Mouse (Mus musculus): Measurements from ENCODE around the gene Pofut2. TPM values are rescaled to one million over a fixed set of nuclear protein-coding genes. Genes with fewer than 3 reads are reported as not detected.

Gene Pofut2
- polyA plus RNA-seq, 1 experiment: 89.9 TPM

DNA sequence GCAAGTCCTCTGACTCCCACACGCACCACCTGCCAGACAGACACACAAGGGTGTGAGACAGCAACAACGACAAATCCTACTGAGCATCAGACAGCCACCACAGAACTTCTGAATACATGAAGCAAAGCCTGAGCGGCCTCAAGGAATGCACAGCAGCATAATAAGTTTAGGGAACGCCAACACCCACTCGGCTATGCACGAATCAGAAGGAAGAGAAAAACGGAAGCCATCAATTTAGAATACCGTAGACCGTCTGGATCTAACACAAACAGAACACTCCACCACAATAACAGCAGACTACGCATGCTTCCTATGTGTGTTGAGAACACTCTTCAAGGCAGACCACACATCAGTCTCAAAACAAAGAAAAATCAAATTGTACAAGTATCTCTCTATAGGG, 50.0 kb downstream of the Pofut2 start:
- no peak overlapping the region for H3ac ChIP-seq (ENCODE audit: control insufficient read depth, insufficient read length)
- TF ChIP-seq POLR2AphosphoS2 (IDR thresholded peaks at IDR 0.05; ENCODE audit: insufficient read length, low read depth) (no peak), MYOD1 (IDR thresholded peaks at IDR 0.05; ENCODE audit: control insufficient read depth in 1 of 3, insufficient read length in 2 of 3, low read depth in 2 of 3) (no peak), CEBPB (IDR thresholded peaks at IDR 0.05; ENCODE audit: insufficient read depth, poor library complexity, severe bottlenecking) (no peak), E2F4 (IDR thresholded peaks at IDR 0.05; ENCODE audit: insufficient read depth) (no peak), POLR2A (IDR thresholded peaks at IDR 0.05; ENCODE audit: insufficient read length, low read depth) (no peak), MAX (IDR thresholded peaks at IDR 0.05; ENCODE audit: low read depth) (no peak), TCF12 (IDR thresholded peaks at IDR 0.05; ENCODE audit: insufficient read depth, poor library complexity, severe bottlenecking) (no peak), USF1 (IDR thresholded peaks at IDR 0.05; ENCODE audit: low read depth) (no peak)
- no peak overlapping the region for H3K4me3 ChIP-seq
- no peaks in the 10 kb centered on the region for H3K79me2 ChIP-seq (ENCODE audit: control insufficient read depth, insufficient read depth)
- H3K36me3 ChIP-seq (ENCODE audit: control insufficient read depth, insufficient read depth): no peaks in the 10 kb centered on the region
- no peaks in the 10 kb centered on the region for H3K27me3 ChIP-seq (ENCODE audit: control insufficient read depth, insufficient read depth, insufficient read length)
- H3K4me2 ChIP-seq (ENCODE audit: low read depth): no peak overlapping the region

- Histone ChIP-seq H3K79me2 (ENCODE audit: control insufficient read depth, insufficient read depth) (no peaks in the 10 kb centered on the region), H3K4me3 (no peak overlapping the region), H3K4me2 (ENCODE audit: low read depth) (no peak overlapping the region), H3K36me3 (ENCODE audit: control insufficient read depth, insufficient read depth) (no peaks in the 10 kb centered on the region), H3K27me3 (ENCODE audit: control insufficient read depth, insufficient read depth, insufficient read length) (no peaks in the 10 kb centered on the region), H3ac (ENCODE audit: control insufficient read depth, insufficient read length) (no peak overlapping the region)
- TF ChIP-seq MYOG (IDR thresholded peaks at IDR 0.05; ENCODE audit: control insufficient read depth in 1 of 3, insufficient read depth in 1 of 3, insufficient read length in 2 of 3, low read depth in 2 of 3) (no peak), POLR2AphosphoS2 (IDR thresholded peaks at IDR 0.05; ENCODE audit: insufficient read length, low read depth) (no peak), USF1 (IDR thresholded peaks at IDR 0.05; ENCODE audit: low read depth) (no peak), POLR2A (IDR thresholded peaks at IDR 0.05; ENCODE audit: insufficient read length, low read depth) (no peak), TCF3 (IDR thresholded peaks at IDR 0.05; ENCODE audit: insufficient read length, low read depth) (no peak), TCF12 (IDR thresholded peaks at IDR 0.05; ENCODE audit: insufficient read depth, poor library complexity, severe bottlenecking) (no peak)
Observed at GRCm38 (mm10) chr10:77314711-77315266, 55.8 kb downstream of the Pofut2 start.

DNA sequence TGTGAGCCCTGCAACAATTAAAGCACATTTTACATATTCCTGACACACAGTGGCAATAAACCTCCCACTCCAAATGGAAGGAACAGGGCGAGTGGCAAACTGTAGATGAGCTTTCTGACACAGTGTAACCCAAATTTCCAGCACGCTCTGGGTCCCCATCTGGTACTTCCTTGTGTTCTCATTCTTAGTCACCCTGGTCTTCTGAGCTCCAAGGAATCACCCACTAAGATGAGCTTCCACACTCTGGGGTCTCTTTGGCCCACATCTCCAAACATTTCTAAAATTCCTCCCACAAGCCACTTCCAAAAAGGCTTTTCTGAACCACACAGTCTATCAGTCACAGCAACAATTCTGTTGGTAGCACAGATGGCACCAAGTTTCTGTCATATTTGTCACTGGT, 56.7 kb downstream of the Pofut2 start:
- no peak for TF ChIP-seq MAX (IDR thresholded peaks at IDR 0.05; ENCODE audit: low read depth)
- TF ChIP-seq POLR2AphosphoS2 (IDR thresholded peaks at IDR 0.05; ENCODE audit: insufficient read length, low read depth): no peak
- no peak for TF ChIP-seq E2F4 (IDR thresholded peaks at IDR 0.05; ENCODE audit: insufficient read depth)
- no peak for TF ChIP-seq MYOG (IDR thresholded peaks at IDR 0.05; ENCODE audit: control insufficient read depth in 1 of 3, insufficient read depth in 1 of 3, insufficient read length in 2 of 3, low read depth in 2 of 3)
- no peak for TF ChIP-seq MYOD1 (IDR thresholded peaks at IDR 0.05; ENCODE audit: control insufficient read depth in 1 of 3, insufficient read length in 2 of 3, low read depth in 2 of 3)
- TF ChIP-seq REST (IDR thresholded peaks at IDR 0.05; ENCODE audit: insufficient read depth, insufficient read length): no peak
- TF ChIP-seq CEBPB (IDR thresholded peaks at IDR 0.05; ENCODE audit: insufficient read depth, poor library complexity, severe bottlenecking): no peak
- TF ChIP-seq POLR2A (IDR thresholded peaks at IDR 0.05; ENCODE audit: insufficient read length, low read depth): no peak
- TF ChIP-seq TCF3 (IDR thresholded peaks at IDR 0.05; ENCODE audit: insufficient read length, low read depth): no peak
- TF ChIP-seq USF1 (IDR thresholded peaks at IDR 0.05; ENCODE audit: low read depth): no peak
- no peak for TF ChIP-seq SRF (IDR thresholded peaks at IDR 0.05; ENCODE audit: control insufficient read depth, insufficient read length, low read depth)
- Histone ChIP-seq H3ac (ENCODE audit: control insufficient read depth, insufficient read length) (no peak overlapping the region), H3K36me3 (ENCODE audit: control insufficient read depth, insufficient read depth) (no peaks in the 10 kb centered on the region), H3K79me2 (ENCODE audit: control insufficient read depth, insufficient read depth) (no peaks in the 10 kb centered on the region), H3K4me3 (no peak overlapping the region), H3K4me2 (ENCODE audit: low read depth) (no peak overlapping the region), H3K27me3 (ENCODE audit: control insufficient read depth, insufficient read depth, insufficient read length) (no peaks in the 10 kb centered on the region)

Other genes with a start within 250 kb of the Pofut2 start
- gene Slc19a1, start 227.0 kb upstream of the Pofut2 start, polyA plus RNA-seq (2012; fragmentation: generic; extraction: Trizol): 23.0 TPM
- 402 TPM for gene Col18a1, start 92.7 kb upstream of the Pofut2 start, polyA plus RNA-seq (2012; fragmentation: generic; extraction: Trizol)
- 4.5 TPM for gene Adarb1, start 159.1 kb downstream of the Pofut2 start, polyA plus RNA-seq (2012; fragmentation: generic; extraction: Trizol)